Mouse (Mus musculus): ENCODE results near the gene Gcc1. TPM values are rescaled to one million over a fixed set of nuclear protein-coding genes. Genes with fewer than 3 reads are reported as not detected.

Gene Gcc1
- total RNA-seq, 1 experiment: 7.9 TPM

DNA sequence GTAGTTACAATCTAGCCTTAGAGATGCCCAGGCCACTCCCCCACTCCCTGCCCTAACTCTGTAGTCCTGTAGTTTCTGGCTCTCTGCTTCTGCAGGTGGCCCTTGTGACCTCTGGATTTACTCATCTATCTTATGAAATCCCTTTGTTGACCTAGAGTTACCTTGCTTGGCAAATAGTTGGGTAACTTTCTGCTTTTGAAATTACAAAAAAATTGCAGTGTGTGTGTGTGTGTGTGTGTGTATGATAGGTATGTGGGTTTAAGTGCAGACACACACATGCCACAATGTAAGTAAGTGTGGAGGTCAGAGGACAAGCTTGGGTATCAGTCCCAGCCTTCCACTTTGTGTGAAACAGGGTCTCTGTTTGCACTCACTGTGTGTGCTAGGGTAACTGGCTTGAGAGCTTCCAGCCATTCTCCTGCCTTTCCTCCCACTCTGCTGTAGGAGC lies 31.1 kb upstream of the Gcc1 start:
- no peaks in the 10 kb centered on the region for H3K36me3 ChIP-seq (ENCODE audit: control insufficient read depth, insufficient read depth, low read length, poor library complexity, severe bottlenecking)
- in situ Hi-C loops (cut with MboI; ENCODE audit: low sequenced_read_pairs in 2 of 2, unreplicated experiment in 2 of 2): no loop called here
- H3K4me3 ChIP-seq (ENCODE audit: insufficient read depth in 1 of 2, low read depth in 1 of 2, low read length in 2 of 2, poor library complexity in 1 of 2, severe bottlenecking in 1 of 2): no peak overlapping the region
- H3K27ac ChIP-seq (ENCODE audit: insufficient read depth, low read depth, low read length, poor library complexity, severe bottlenecking): no peak overlapping the region
- TF ChIP-seq HCFC1 (IDR thresholded peaks at IDR 0.05; ENCODE audit: borderline replicate concordance, insufficient read depth, low read length) (no peak), CHD2 (IDR thresholded peaks at IDR 0.05; ENCODE audit: low read depth, low read length) (no peak), ZNF384 (IDR thresholded peaks at IDR 0.05; ENCODE audit: low read depth, low read length) (no peak), MAFK (IDR thresholded peaks at IDR 0.05; ENCODE audit: insufficient read depth, low read depth, low read length) (no peak), ZC3H11A (IDR thresholded peaks at IDR 0.05; ENCODE audit: borderline replicate concordance, low read depth, low read length) (no peak)
- peaks cover 7% of the 10 kb centered on the region; the same call in 1 of the 2 replicates for H3K9me3 ChIP-seq (ENCODE audit: control insufficient read depth, insufficient read depth, low read depth, low read length)
- no peak for DNase-seq (ENCODE audit: low read depth, low spot score)
- H3K9ac ChIP-seq (ENCODE audit: insufficient read depth, low read depth, low read length, poor library complexity, severe bottlenecking): no peak overlapping the region
- H3K4me1 ChIP-seq (ENCODE audit: control insufficient read depth in 2 of 2, insufficient read depth in 2 of 2, low read length in 2 of 2, poor library complexity in 1 of 2): no peaks in the 10 kb centered on the region

DNA sequence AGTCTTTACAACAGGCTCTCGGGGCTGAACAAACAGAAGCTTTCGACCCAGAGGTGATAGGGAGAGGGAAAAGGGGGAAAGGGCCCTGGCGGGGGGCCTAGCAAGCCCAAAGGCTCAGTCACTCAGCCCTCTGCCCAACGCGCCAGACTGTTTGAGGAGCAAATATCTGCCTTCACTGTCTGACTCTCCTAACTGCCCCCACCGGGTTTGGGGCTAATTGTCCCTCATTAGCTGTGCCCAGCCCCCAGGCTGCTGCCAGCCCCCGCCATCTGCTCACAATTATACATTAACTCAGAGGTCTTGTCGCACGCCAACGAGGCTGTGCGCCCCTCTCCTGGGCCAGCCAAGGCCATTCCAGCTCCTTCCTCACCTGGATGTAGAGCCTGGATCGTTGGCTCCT lies 22.8 kb upstream of the Gcc1 start:
- Histone ChIP-seq H3K4me1 (ENCODE audit: control insufficient read depth in 2 of 2, insufficient read depth in 2 of 2, low read length in 2 of 2, poor library complexity in 1 of 2) (no peaks in the 10 kb centered on the region), H3K9ac (ENCODE audit: insufficient read depth, low read depth, low read length, poor library complexity, severe bottlenecking) (no peak overlapping the region), H3K9me3 (ENCODE audit: control insufficient read depth, insufficient read depth, low read depth, low read length) (no peaks in the 10 kb centered on the region), H3K4me3 (ENCODE audit: insufficient read depth in 1 of 2, low read depth in 1 of 2, low read length in 2 of 2, poor library complexity in 1 of 2, severe bottlenecking in 1 of 2) (peak overlapping the region; percentile 38 to 47; a peak in 3 of 4 replicates), H3K27ac (ENCODE audit: insufficient read depth, low read depth, low read length, poor library complexity, severe bottlenecking) (no peak overlapping the region), H3K36me3 (ENCODE audit: control insufficient read depth, insufficient read depth, low read length, poor library complexity, severe bottlenecking) (no peaks in the 10 kb centered on the region)
- in situ Hi-C loops (cut with MboI; ENCODE audit: low sequenced_read_pairs in 2 of 2, unreplicated experiment in 2 of 2): no loop called here
- DNase-seq (ENCODE audit: low read depth, low spot score): no peak
- TF ChIP-seq ZC3H11A (IDR thresholded peaks at IDR 0.05; ENCODE audit: borderline replicate concordance, low read depth, low read length) (no peak), ZNF384 (IDR thresholded peaks at IDR 0.05; ENCODE audit: low read depth, low read length) (no peak), MAFK (IDR thresholded peaks at IDR 0.05; ENCODE audit: insufficient read depth, low read depth, low read length) (no peak), CHD2 (IDR thresholded peaks at IDR 0.05; ENCODE audit: low read depth, low read length) (no peak), HCFC1 (IDR thresholded peaks at IDR 0.05; ENCODE audit: borderline replicate concordance, insufficient read depth, low read length) (no peak)

DNA sequence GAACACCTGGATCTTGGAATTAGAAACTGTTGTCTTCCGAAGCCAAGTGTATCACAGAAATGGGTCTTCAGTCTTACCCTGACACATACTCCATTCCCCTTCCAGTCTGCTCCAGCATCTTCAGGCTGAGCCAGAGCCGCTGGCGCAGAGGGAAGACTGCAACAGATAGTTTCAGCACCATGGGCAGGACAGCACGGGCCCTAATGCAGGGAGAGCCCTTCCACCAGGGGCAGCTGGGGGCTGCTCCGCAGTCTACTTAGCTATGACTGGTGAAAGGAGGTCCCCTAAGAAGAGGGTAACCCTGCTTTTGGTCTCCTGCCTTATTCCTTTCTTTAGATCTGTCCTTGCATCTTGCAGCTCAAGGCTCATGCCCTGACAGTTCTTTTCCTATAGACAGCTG lies 22.3 kb upstream of the Gcc1 start:
- TF ChIP-seq ZC3H11A (IDR thresholded peaks at IDR 0.05; ENCODE audit: borderline replicate concordance, low read depth, low read length) (no peak), MAFK (IDR thresholded peaks at IDR 0.05; ENCODE audit: insufficient read depth, low read depth, low read length) (no peak), HCFC1 (IDR thresholded peaks at IDR 0.05; ENCODE audit: borderline replicate concordance, insufficient read depth, low read length) (no peak), CHD2 (IDR thresholded peaks at IDR 0.05; ENCODE audit: low read depth, low read length) (no peak), ZNF384 (IDR thresholded peaks at IDR 0.05; ENCODE audit: low read depth, low read length) (no peak)
- H3K27ac ChIP-seq (ENCODE audit: insufficient read depth, low read depth, low read length, poor library complexity, severe bottlenecking): no peak overlapping the region
- no peak for DNase-seq (ENCODE audit: low read depth, low spot score)
- H3K4me1 ChIP-seq (ENCODE audit: control insufficient read depth in 2 of 2, insufficient read depth in 2 of 2, low read length in 2 of 2, poor library complexity in 1 of 2): no peaks in the 10 kb centered on the region
- in situ Hi-C loops (cut with MboI; ENCODE audit: low sequenced_read_pairs in 2 of 2, unreplicated experiment in 2 of 2): no loop called here
- H3K9me3 ChIP-seq (ENCODE audit: control insufficient read depth, insufficient read depth, low read depth, low read length): no peaks in the 10 kb centered on the region
- no peak overlapping the region for H3K9ac ChIP-seq (ENCODE audit: insufficient read depth, low read depth, low read length, poor library complexity, severe bottlenecking)
- no peak overlapping the region for H3K4me3 ChIP-seq (ENCODE audit: insufficient read depth in 1 of 2, low read depth in 1 of 2, low read length in 2 of 2, poor library complexity in 1 of 2, severe bottlenecking in 1 of 2)
- H3K36me3 ChIP-seq (ENCODE audit: control insufficient read depth, insufficient read depth, low read length, poor library complexity, severe bottlenecking): no peaks in the 10 kb centered on the region

DNA sequence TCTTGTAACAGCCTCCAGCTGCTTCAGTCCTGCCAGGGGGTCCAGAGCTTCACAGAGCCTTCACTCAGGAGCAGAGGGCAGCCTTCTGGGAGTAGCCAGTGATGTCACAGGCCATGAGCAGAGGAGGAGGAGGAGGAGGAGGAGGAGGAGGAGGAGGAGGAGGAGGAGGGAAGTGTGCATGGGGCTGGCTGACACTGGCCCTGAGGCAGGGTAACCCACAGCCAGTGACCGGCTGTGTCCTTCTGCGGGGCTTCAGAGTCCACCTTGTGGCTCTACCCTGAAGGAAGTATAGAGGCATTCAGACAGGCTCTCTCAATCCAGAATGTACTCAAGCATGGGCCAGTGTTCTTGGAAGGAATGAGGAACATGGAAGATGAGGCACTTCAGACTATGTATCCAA lies 21.1 kb upstream of the Gcc1 start, which contains the start of gene Pax4:
Pax4 (minus strand) TSS at position 101 of the 400 bp plus-strand sequence.
- in situ Hi-C loops (cut with MboI; ENCODE audit: low sequenced_read_pairs in 2 of 2, unreplicated experiment in 2 of 2): no loop called here

More for the DNA sequence above, 21.1 kb upstream of the Gcc1 start, which contains the start of gene Pax4:
- Histone ChIP-seq H3K36me3 (ENCODE audit: control insufficient read depth, insufficient read depth, low read length, poor library complexity, severe bottlenecking) (no peaks in the 10 kb centered on the region), H3K27ac (ENCODE audit: insufficient read depth, low read depth, low read length, poor library complexity, severe bottlenecking) (no peak within 1 kb of the TSS), H3K4me3 (ENCODE audit: insufficient read depth in 1 of 2, low read depth in 1 of 2, low read length in 2 of 2, poor library complexity in 1 of 2, severe bottlenecking in 1 of 2) (no peak within 1 kb of the TSS), H3K9ac (ENCODE audit: insufficient read depth, low read depth, low read length, poor library complexity, severe bottlenecking) (no peak within 1 kb of the TSS), H3K9me3 (ENCODE audit: control insufficient read depth, insufficient read depth, low read depth, low read length) (no peaks in the 10 kb centered on the region), H3K4me1 (ENCODE audit: control insufficient read depth in 2 of 2, insufficient read depth in 2 of 2, low read length in 2 of 2, poor library complexity in 1 of 2) (no peaks in the 10 kb centered on the region)
- DNase-seq (ENCODE audit: low read depth, low spot score): no peak
- TF ChIP-seq MAFK (IDR thresholded peaks at IDR 0.05; ENCODE audit: insufficient read depth, low read depth, low read length): no peak
- TF ChIP-seq ZNF384 (IDR thresholded peaks at IDR 0.05; ENCODE audit: low read depth, low read length): no peak
- no peak for TF ChIP-seq ZC3H11A (IDR thresholded peaks at IDR 0.05; ENCODE audit: borderline replicate concordance, low read depth, low read length)
- no peak for TF ChIP-seq HCFC1 (IDR thresholded peaks at IDR 0.05; ENCODE audit: borderline replicate concordance, insufficient read depth, low read length)
- no peak for TF ChIP-seq CHD2 (IDR thresholded peaks at IDR 0.05; ENCODE audit: low read depth, low read length)

All from ES-E14 (cell line).